Mouse (Mus musculus) kidney, embryonic 14.5 days (tissue): ENCODE data around the gene Sesn2. TPM values are rescaled to one million over a fixed set of nuclear protein-coding genes. Genes with fewer than 3 reads are reported as not detected.
A peak's percentile ranks its signal among the peaks of the same experiment; 100 is the strongest.

Experiments used
- ATAC-seq: fragments of 200-750 bp; cut with Nextera tagmentation; 2 replicates; pipeline ENCODE4 v1.8.0; 2017; ENCODE audit warnings: moderate number of reproducible peaks, mild to moderate bottlenecking, moderate TSS enrichment, moderate library complexity; ENCODE audit not compliant: low FRiP score, low TSS enrichment
- H3K27ac ChIP-seq: fragments of 300-500 bp; sonication (generic); 2 replicates; pipeline ENCODE4 v1.5.1; 2014; ENCODE audit warnings: low read depth, mild to moderate bottlenecking, low read length, moderate library complexity, mixed read lengths
- H3K27me3 ChIP-seq: fragments of 300-500 bp; sonication (generic); 2 replicates; pipeline ENCODE4 v1.6.1; 2014; ENCODE audit warnings: mild to moderate bottlenecking, low read length; ENCODE audit not compliant: control insufficient read depth, insufficient read depth
- H3K36me3 ChIP-seq: fragments of 300-500 bp; sonication (generic); 2 replicates; pipeline ENCODE4 v1.6.1; 2014; ENCODE audit warnings: low read length, mixed read lengths; ENCODE audit not compliant: control insufficient read depth, insufficient read depth
- H3K4me1 ChIP-seq: fragments of 300-500 bp; sonication (generic); 2 replicates; pipeline ENCODE4 v1.6.1; 2014; ENCODE audit warnings: low read length, mixed read lengths; ENCODE audit not compliant: control insufficient read depth, insufficient read depth
- H3K4me2 ChIP-seq: fragments of 300-500 bp; sonication (generic); replicated peaks from 2 replicates; pipeline ENCODE4 v1.6.1; 2014; ENCODE audit warnings: low read depth, mild to moderate bottlenecking, low read length
- H3K4me3 ChIP-seq: fragments of 300-500 bp; sonication (generic); 2 replicates; pipeline ENCODE4 v1.5.1; 2014; ENCODE audit warnings: mild to moderate bottlenecking, low read length
- H3K9ac ChIP-seq: fragments of 300-500 bp; sonication (generic); 2 replicates; pipeline ENCODE4 v1.6.1; 2014; ENCODE audit warnings: low read depth, mild to moderate bottlenecking, low read length, moderate library complexity
- H3K9me3 ChIP-seq: fragments of 300-500 bp; sonication (generic); 2 replicates; pipeline ENCODE4 v1.6.1; 2016; ENCODE audit warnings: low read length; ENCODE audit not compliant: control insufficient read depth
- WGBS: fragments of 180-500 bp; shearing (Covaris S2); extraction: QIAGEN DNeasy Blood & Tissue Kit; methylation state at CpG from one replicate; pipeline ENCODE4 v1.1.7; 2014; 5-methylcytosine and 5-hydroxymethylcytosine counted together
- polyA plus RNA-seq: library from polyadenylated mRNA; unstranded; fragments of >200 nt; fragmentation: Nextera tagmentation; extraction: Ambion mirVana; gene quantifications from 2 replicates; pipeline ENCODE4 v1.2.1, GENCODE M21; 2014

Gene Sesn2
- polyA plus RNA-seq, 1 experiment from 2014 or later: 15.4 TPM

- Histone ChIP-seq H3K4me1 (no peaks in the 10 kb centered on the region), H3K9ac (no peak overlapping the region), H3K4me3 (no peak overlapping the region), H3K9me3 (no peaks in the 10 kb centered on the region), H3K4me2 (no peak overlapping the region), H3K27me3 (no peaks in the 10 kb centered on the region), H3K36me3 (peaks cover 35% of the 10 kb centered on the region), H3K27ac (no peak overlapping the region)
- 87% methylated on average over 6 of the region's 6 CpGs for WGBS
- ATAC-seq: no peak
Measured at GRCm38 (mm10) chr4:132455561-132455960, 54.7 kb downstream of the Sesn2 start.

GRCm38 (mm10) chr4:132455146-132455545 is 55.2 kb downstream of the Sesn2 start:
- Histone ChIP-seq H3K27me3 (no peaks in the 10 kb centered on the region), H3K9me3 (no peaks in the 10 kb centered on the region), H3K4me2 (no peak overlapping the region), H3K9ac (no peak overlapping the region), H3K4me1 (no peaks in the 10 kb centered on the region), H3K36me3 (peaks cover 31% of the 10 kb centered on the region), H3K27ac (no peak overlapping the region), H3K4me3 (no peak overlapping the region)
- ATAC-seq: 0 out of 2 replicates have a peak, but pooled peaks have one; percentile 28
- WGBS: 78% methylated on average over 3 of the region's 3 CpGs

- Histone ChIP-seq H3K27me3 (no peaks in the 10 kb centered on the region), H3K27ac (no peak overlapping the region), H3K4me3 (no peak overlapping the region), H3K4me1 (no peaks in the 10 kb centered on the region), H3K4me2 (no peak overlapping the region), H3K36me3 (peaks cover 22% of the 10 kb centered on the region), H3K9me3 (no peaks in the 10 kb centered on the region), H3K9ac (no peak overlapping the region)
- ATAC-seq: no peak
- 89% methylated on average over 6 of the region's 6 CpGs for WGBS
Measured at GRCm38 (mm10) chr4:132454216-132454615, 56.1 kb downstream of the Sesn2 start.

GRCm38 (mm10) chr4:132449778-132450177 is 60.5 kb downstream of the Sesn2 start:
- Histone ChIP-seq H3K4me2 (no peak overlapping the region), H3K27me3 (no peaks in the 10 kb centered on the region), H3K36me3 (no peaks in the 10 kb centered on the region), H3K9me3 (no peaks in the 10 kb centered on the region), H3K9ac (no peak overlapping the region), H3K4me3 (no peak overlapping the region), H3K27ac (no peak overlapping the region), H3K4me1 (no peaks in the 10 kb centered on the region)
- no peak for ATAC-seq
- WGBS: 80% methylated on average over 3 of the region's 3 CpGs

GRCm38 (mm10) chr4:132446105-132446504 is 64.2 kb downstream of the Sesn2 start:
- Histone ChIP-seq H3K4me3 (no peak overlapping the region), H3K36me3 (no peaks in the 10 kb centered on the region), H3K4me2 (no peak overlapping the region), H3K27ac (no peak overlapping the region), H3K27me3 (no peaks in the 10 kb centered on the region), H3K4me1 (no peaks in the 10 kb centered on the region), H3K9me3 (no peaks in the 10 kb centered on the region), H3K9ac (no peak overlapping the region)
- ATAC-seq: no peak
- 81% methylated on average over 12 of the region's 12 CpGs for WGBS

GRCm38 (mm10) chr4:132444516-132444915 is 65.8 kb downstream of the Sesn2 start:
- Histone ChIP-seq H3K27me3 (no peaks in the 10 kb centered on the region), H3K27ac (no peak overlapping the region), H3K9me3 (no peaks in the 10 kb centered on the region), H3K36me3 (no peaks in the 10 kb centered on the region), H3K4me2 (no peak overlapping the region), H3K4me3 (no peak overlapping the region), H3K9ac (no peak overlapping the region), H3K4me1 (no peaks in the 10 kb centered on the region)
- 85% methylated on average over 8 of the region's 8 CpGs for WGBS
- ATAC-seq: no peak

Other genes with a start within 250 kb of the Sesn2 start
- gene Gmeb1, start 248.9 kb downstream of the Sesn2 start, polyA plus RNA-seq: 29.7 and 41.0 TPM in 2 replicates
- gene Taf12, start 236.1 kb downstream of the Sesn2 start, polyA plus RNA-seq: 42.7 and 46.6 TPM in 2 replicates
- 2.4 and 3.5 TPM in 2 replicates for gene Rab42, start 207.1 kb downstream of the Sesn2 start, polyA plus RNA-seq
- 79.5 and 86.2 TPM in 2 replicates for gene Trnau1ap, start 181.0 kb downstream of the Sesn2 start, polyA plus RNA-seq
- gene Rcc1, start 156.9 kb downstream of the Sesn2 start, polyA plus RNA-seq: 63.6 and 66.2 TPM in 2 replicates
- gene Phactr4, start 88.0 kb downstream of the Sesn2 start, polyA plus RNA-seq: 22.3 and 31.8 TPM in 2 replicates
- gene Med18, start 46.6 kb downstream of the Sesn2 start, polyA plus RNA-seq: 19.3 and 24.5 TPM in 2 replicates
- 1,253 and 1,671 TPM in 2 replicates for gene Atpif1, start 23.2 kb upstream of the Sesn2 start, polyA plus RNA-seq
- gene Dnajc8, start 25.0 kb upstream of the Sesn2 start, polyA plus RNA-seq: 176 and 238 TPM in 2 replicates
- 0.23 and 0.47 TPM in 2 replicates for gene Ptafr, start 53.6 kb upstream of the Sesn2 start, polyA plus RNA-seq
- gene Eya3, start 128.5 kb upstream of the Sesn2 start, polyA plus RNA-seq: 24.8 and 35.0 TPM in 2 replicates
- 5.3 and 5.4 TPM in 2 replicates for gene Xkr8, start 222.0 kb upstream of the Sesn2 start, polyA plus RNA-seq
- gene Smpdl3b, start 246.8 kb upstream of the Sesn2 start, polyA plus RNA-seq: 7.0 and 10.5 TPM in 2 replicates